Mouse (Mus musculus): ENCODE measurements around the gene Gm6793. TPM values are rescaled to one million over a fixed set of nuclear protein-coding genes. Genes with fewer than 3 reads are reported as not detected.
A peak's percentile ranks its signal among the peaks of the same experiment; 100 is the strongest.

The Gm6793 gene
- total RNA-seq, 1 experiment: not detected

DNA sequence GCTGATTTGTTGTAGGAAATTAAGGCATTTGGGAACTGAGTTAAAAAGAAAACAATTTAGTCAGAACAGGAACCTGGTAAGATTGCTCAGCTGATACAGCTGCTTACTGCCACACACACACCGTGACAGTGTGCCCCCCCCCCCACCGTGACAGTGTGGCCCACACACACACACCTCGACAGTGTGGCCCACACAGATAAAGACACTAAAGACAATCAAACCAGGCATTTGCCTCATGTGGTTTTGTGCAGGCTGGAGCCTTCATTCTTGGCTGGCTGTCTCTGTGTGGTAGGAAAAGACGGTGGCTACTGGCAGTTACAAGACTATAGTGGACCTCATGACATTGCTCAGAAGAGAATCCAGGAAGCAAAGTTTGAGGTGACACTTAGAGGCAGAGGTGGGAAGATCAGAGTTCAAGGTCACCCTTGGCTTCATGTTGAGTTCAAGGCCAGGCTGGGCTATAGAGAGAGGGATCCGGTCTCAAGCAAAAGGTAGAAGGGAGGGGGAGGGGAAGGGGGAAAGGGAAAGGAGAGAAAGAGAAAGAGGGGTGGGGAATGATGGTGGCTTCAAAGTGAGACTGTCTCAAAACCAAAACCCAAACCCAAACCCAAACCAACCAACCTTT lies 47.5 kb downstream of the Gm6793 start:
- 0 out of 2 replicates have a peak overlapping the region, but pooled peaks have one; percentile 18 for H3K27ac ChIP-seq (ENCODE audit: insufficient read depth, low read depth, low read length, poor library complexity, severe bottlenecking)

DNA sequence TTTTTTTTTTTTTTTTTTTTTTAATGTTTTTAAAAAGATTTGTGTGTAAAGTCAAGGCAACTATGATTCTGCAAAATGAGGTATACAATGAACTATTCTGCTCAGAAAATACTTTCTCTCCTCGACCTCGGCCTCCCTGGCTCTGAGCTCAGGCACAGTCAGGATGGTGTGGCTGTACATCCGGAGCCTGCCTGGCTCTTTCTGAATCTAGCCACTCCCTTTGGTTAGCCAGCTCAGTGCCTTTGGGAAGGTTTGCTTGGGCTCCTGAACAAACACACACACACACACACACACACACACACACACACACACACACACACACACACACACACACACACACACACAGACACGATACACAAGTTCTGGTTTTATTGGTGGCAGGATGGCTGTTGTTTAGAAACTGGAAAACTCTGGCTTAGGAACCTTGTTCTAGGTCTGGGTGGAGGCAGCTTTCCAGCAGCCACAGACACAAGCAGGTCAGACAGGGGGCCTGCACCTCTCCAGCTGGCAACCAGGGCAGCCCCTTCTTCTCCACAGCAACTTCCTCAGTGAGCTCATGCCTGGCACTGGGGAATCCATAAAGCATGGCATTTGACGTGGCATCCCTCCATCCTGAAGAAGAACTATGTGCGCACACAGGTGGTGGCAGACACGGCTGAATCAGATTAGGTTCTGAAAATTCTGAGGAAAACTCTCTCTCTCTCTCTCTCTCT lies 49.8 kb downstream of the Gm6793 start:
- H3K27ac ChIP-seq (ENCODE audit: insufficient read depth, low read depth, low read length, poor library complexity, severe bottlenecking): peak overlapping the region; percentile 63; the same call in 1 of the 2 replicates
- in situ Hi-C loops (cut with MboI; ENCODE audit: low sequenced_read_pairs in 2 of 2, unreplicated experiment in 2 of 2): no loop called here
- DNase-seq (ENCODE audit: low read depth, low spot score): no peak
- peak overlapping the region; percentile 34; the same call in 1 of the 2 replicates for H3K9ac ChIP-seq (ENCODE audit: insufficient read depth, low read depth, low read length, poor library complexity, severe bottlenecking)
- peaks cover 21 to 37% of the 10 kb centered on the region in 2 experiments for H3K4me1 ChIP-seq (ENCODE audit: control insufficient read depth in 2 of 2, insufficient read depth in 2 of 2, low read length in 2 of 2, poor library complexity in 1 of 2)
- no peaks in the 10 kb centered on the region for H3K9me3 ChIP-seq (ENCODE audit: control insufficient read depth, insufficient read depth, low read depth, low read length)
- H3K36me3 ChIP-seq (ENCODE audit: control insufficient read depth, insufficient read depth, low read length, poor library complexity, severe bottlenecking): peaks cover 7% of the 10 kb centered on the region; the same call in 1 of the 2 replicates
- no peak overlapping the region for H3K4me3 ChIP-seq (ENCODE audit: insufficient read depth in 1 of 2, low read depth in 1 of 2, low read length in 2 of 2, poor library complexity in 1 of 2, severe bottlenecking in 1 of 2)
- no peak for TF ChIP-seq MAFK (IDR thresholded peaks at IDR 0.05; ENCODE audit: insufficient read depth, low read depth, low read length)
- TF ChIP-seq ZNF384 (IDR thresholded peaks at IDR 0.05; ENCODE audit: low read depth, low read length): peak; percentile 56; the same call in 1 of the 2 replicates

More for the DNA sequence above, 47.5 kb downstream of the Gm6793 start:
- TF ChIP-seq ZC3H11A (IDR thresholded peaks at IDR 0.05; ENCODE audit: borderline replicate concordance, low read depth, low read length) (no peak), MAFK (IDR thresholded peaks at IDR 0.05; ENCODE audit: insufficient read depth, low read depth, low read length) (no peak), HCFC1 (IDR thresholded peaks at IDR 0.05; ENCODE audit: borderline replicate concordance, insufficient read depth, low read length) (no peak), ZNF384 (IDR thresholded peaks at IDR 0.05; ENCODE audit: low read depth, low read length) (no peak), CHD2 (IDR thresholded peaks at IDR 0.05; ENCODE audit: low read depth, low read length) (no peak)
- Histone ChIP-seq H3K9me3 (ENCODE audit: control insufficient read depth, insufficient read depth, low read depth, low read length) (no peaks in the 10 kb centered on the region), H3K9ac (ENCODE audit: insufficient read depth, low read depth, low read length, poor library complexity, severe bottlenecking) (no peak overlapping the region), H3K4me3 (ENCODE audit: insufficient read depth in 1 of 2, low read depth in 1 of 2, low read length in 2 of 2, poor library complexity in 1 of 2, severe bottlenecking in 1 of 2) (no peak overlapping the region), H3K4me1 (ENCODE audit: control insufficient read depth in 2 of 2, insufficient read depth in 2 of 2, low read length in 2 of 2, poor library complexity in 1 of 2) (peaks cover 19 to 28% of the 10 kb centered on the region in 2 experiments), H3K36me3 (ENCODE audit: control insufficient read depth, insufficient read depth, low read length, poor library complexity, severe bottlenecking) (peaks cover 15% of the 10 kb centered on the region; the same call in 1 of the 2 replicates)
- in situ Hi-C loops (cut with MboI; ENCODE audit: low sequenced_read_pairs in 2 of 2, unreplicated experiment in 2 of 2): no loop called here
- DNase-seq (ENCODE audit: low read depth, low spot score): no peak

DNA sequence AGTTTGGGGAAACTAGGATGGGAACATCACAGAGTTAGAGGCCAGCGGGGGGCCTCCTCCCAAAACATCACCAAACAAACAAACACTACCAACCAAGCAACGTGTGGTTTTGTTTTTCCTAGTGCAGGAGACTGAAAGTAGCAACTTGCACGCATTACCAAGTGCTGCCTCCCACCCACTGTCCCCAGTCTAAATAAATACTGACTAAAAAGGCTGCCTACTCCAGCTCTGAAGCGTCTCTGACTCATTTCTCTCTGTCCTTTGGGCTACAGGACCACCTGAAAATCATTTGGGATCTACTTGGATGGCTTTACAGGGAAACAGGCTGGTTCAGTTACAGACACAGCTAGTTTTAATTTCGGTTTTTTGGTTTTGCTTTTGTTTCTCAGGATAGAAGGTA lies 50.5 kb downstream of the Gm6793 start:
- no peaks in the 10 kb centered on the region for H3K9me3 ChIP-seq (ENCODE audit: control insufficient read depth, insufficient read depth, low read depth, low read length)
- DNase-seq (ENCODE audit: low read depth, low spot score): no peak
- TF ChIP-seq CHD2 (IDR thresholded peaks at IDR 0.05; ENCODE audit: low read depth, low read length) (no peak), ZNF384 (IDR thresholded peaks at IDR 0.05; ENCODE audit: low read depth, low read length) (no peak), HCFC1 (IDR thresholded peaks at IDR 0.05; ENCODE audit: borderline replicate concordance, insufficient read depth, low read length) (no peak), MAFK (IDR thresholded peaks at IDR 0.05; ENCODE audit: insufficient read depth, low read depth, low read length) (no peak), ZC3H11A (IDR thresholded peaks at IDR 0.05; ENCODE audit: borderline replicate concordance, low read depth, low read length) (no peak)
- peak overlapping the region; percentile 63; the same call in 1 of the 2 replicates for H3K27ac ChIP-seq (ENCODE audit: insufficient read depth, low read depth, low read length, poor library complexity, severe bottlenecking)
- peaks cover 7% of the 10 kb centered on the region; the same call in 1 of the 2 replicates for H3K36me3 ChIP-seq (ENCODE audit: control insufficient read depth, insufficient read depth, low read length, poor library complexity, severe bottlenecking)
- H3K4me1 ChIP-seq (ENCODE audit: control insufficient read depth in 2 of 2, insufficient read depth in 2 of 2, low read length in 2 of 2, poor library complexity in 1 of 2): peaks cover 20 to 35% of the 10 kb centered on the region in 2 experiments
- H3K9ac ChIP-seq (ENCODE audit: insufficient read depth, low read depth, low read length, poor library complexity, severe bottlenecking): no peak overlapping the region
- no peak overlapping the region for H3K4me3 ChIP-seq (ENCODE audit: insufficient read depth in 1 of 2, low read depth in 1 of 2, low read length in 2 of 2, poor library complexity in 1 of 2, severe bottlenecking in 1 of 2)
- in situ Hi-C loops (cut with MboI; ENCODE audit: low sequenced_read_pairs in 2 of 2, unreplicated experiment in 2 of 2): no loop called here

DNA sequence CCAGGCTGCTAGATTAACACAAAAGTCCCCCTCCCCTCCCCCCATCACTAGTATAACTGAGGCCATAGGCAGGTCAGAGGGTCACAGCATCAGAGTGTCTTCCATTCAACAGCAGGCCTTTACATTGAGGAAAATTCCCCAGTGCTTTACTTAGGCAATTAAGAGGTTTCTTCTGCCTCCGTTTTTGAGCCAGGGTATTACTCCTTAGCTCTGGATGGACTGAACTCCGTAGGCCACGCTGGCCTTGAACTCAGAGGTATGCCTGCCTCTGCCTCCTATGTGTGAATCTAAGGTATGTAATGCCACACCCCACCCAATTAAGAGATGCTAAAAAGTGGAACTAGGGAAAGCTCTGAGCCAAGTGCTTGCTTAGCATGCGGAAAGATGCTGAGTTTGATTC lies 51.3 kb downstream of the Gm6793 start:
- H3K4me3 ChIP-seq (ENCODE audit: insufficient read depth in 1 of 2, low read depth in 1 of 2, low read length in 2 of 2, poor library complexity in 1 of 2, severe bottlenecking in 1 of 2): no peak overlapping the region
- peaks cover 7% of the 10 kb centered on the region; the same call in 1 of the 2 replicates for H3K36me3 ChIP-seq (ENCODE audit: control insufficient read depth, insufficient read depth, low read length, poor library complexity, severe bottlenecking)
- TF ChIP-seq HCFC1 (IDR thresholded peaks at IDR 0.05; ENCODE audit: borderline replicate concordance, insufficient read depth, low read length) (no peak), CHD2 (IDR thresholded peaks at IDR 0.05; ENCODE audit: low read depth, low read length) (no peak), ZNF384 (IDR thresholded peaks at IDR 0.05; ENCODE audit: low read depth, low read length) (no peak), MAFK (IDR thresholded peaks at IDR 0.05; ENCODE audit: insufficient read depth, low read depth, low read length) (no peak), ZC3H11A (IDR thresholded peaks at IDR 0.05; ENCODE audit: borderline replicate concordance, low read depth, low read length) (no peak)
- peaks cover 15 to 35% of the 10 kb centered on the region in 2 experiments for H3K4me1 ChIP-seq (ENCODE audit: control insufficient read depth in 2 of 2, insufficient read depth in 2 of 2, low read length in 2 of 2, poor library complexity in 1 of 2)
- H3K9ac ChIP-seq (ENCODE audit: insufficient read depth, low read depth, low read length, poor library complexity, severe bottlenecking): no peak overlapping the region; the same call in 1 of the 2 replicates
- no peaks in the 10 kb centered on the region for H3K9me3 ChIP-seq (ENCODE audit: control insufficient read depth, insufficient read depth, low read depth, low read length)
- no peak for DNase-seq (ENCODE audit: low read depth, low spot score)
- peak overlapping the region; percentile 66; the same call in 1 of the 2 replicates for H3K27ac ChIP-seq (ENCODE audit: insufficient read depth, low read depth, low read length, poor library complexity, severe bottlenecking)
- in situ Hi-C loops (cut with MboI; ENCODE audit: low sequenced_read_pairs in 2 of 2, unreplicated experiment in 2 of 2): no loop called here

Other genes with a start within 250 kb of the Gm6793 start
- 113 and 190 TPM in 2 replicates for gene Cfdp1, start 160.7 kb downstream of the Gm6793 start, total RNA-seq (2012; rRNA removed)
- gene Tmem170, start 138.3 kb downstream of the Gm6793 start, total RNA-seq (2012; rRNA removed): 12.1 and 14.3 TPM in 2 replicates
- gene Chst5, start 104.6 kb downstream of the Gm6793 start, total RNA-seq (2012; rRNA removed): 4.0 and 4.4 TPM in 2 replicates
- gene Tmem231, start 81.2 kb downstream of the Gm6793 start, total RNA-seq (2012; rRNA removed): 30.3 and 38.5 TPM in 2 replicates
- gene Gabarapl2, start 74.3 kb downstream of the Gm6793 start, total RNA-seq (2012; rRNA removed): 112 and 255 TPM in 2 replicates
- 11.0 and 14.6 TPM in 2 replicates for gene Adat1, start 22.7 kb downstream of the Gm6793 start, total RNA-seq (2012; rRNA removed)
- 218 and 267 TPM in 2 replicates for gene Kars, start 3.7 kb downstream of the Gm6793 start, total RNA-seq (2012; rRNA removed)
- 5.3 and 9.7 TPM in 2 replicates for gene Terf2ip, start 3.6 kb downstream of the Gm6793 start, total RNA-seq (2012; rRNA removed)

All from ES-E14 (cell line).